Mouse (Mus musculus) urinary bladder, adult 18-20 months (tissue): Measurements from ENCODE around the gene Mesp2.
"Not testable (repeated sequence)": the region's sequence is repeated elsewhere in the genome, so short reads cannot be mapped to it uniquely, and the experiment has no call there.

ENCODE experiments used
- DNase-seq, 2 experiments: peaks; one replicate each; pipeline ENCODE4 v3.0.0; 2022; ENCODE audit warnings: low spot score in 2 of 2, mixed read lengths in 2 of 2

The Mesp2 gene

DNA sequence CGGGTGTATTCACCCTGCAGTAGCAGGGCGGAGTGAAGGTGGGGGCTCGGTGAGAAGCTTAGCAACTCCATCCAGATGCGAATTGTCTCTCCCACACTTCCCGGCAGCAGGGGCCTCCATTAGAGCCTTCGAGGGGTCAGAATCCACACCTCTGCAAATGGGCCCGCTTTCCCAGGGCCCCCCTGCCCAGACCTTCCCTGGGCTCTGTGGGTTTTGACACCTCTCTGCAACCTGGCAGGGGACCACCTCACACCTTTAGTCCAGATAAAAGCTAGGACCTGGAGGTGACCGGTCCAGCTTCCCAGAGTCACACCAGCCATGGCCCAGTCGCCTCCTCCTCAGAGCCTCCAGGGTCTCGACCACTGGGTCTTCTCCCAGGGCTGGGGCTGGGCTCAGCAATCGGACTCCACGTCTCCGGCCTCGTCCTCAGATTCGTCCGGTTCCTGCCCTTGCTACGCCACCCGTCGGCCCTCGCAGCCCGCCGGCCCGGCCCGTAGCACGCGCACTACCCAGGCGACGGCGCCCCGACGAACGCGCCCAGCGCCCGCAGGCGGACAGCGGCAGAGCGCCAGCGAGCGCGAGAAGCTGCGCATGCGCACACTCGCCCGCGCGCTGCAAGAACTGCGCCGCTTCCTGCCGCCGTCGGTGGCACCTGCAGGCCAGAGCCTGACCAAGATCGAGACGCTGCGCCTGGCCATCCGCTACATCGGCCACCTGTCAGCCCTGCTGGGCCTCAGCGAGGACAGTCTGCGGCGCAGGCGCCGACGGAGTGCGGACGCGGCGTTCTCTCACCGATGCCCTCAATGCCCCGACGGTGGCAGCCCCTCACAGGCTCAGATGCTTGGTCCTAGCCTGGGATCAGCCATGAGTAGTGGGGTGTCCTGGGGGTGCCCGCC is at the start of gene Mesp2:
TSS of gene Mesp2 (plus strand) at position 117 of the 896 bp plus-strand sequence.
- DNase-seq = peak; percentile 51 to 57

DNA sequence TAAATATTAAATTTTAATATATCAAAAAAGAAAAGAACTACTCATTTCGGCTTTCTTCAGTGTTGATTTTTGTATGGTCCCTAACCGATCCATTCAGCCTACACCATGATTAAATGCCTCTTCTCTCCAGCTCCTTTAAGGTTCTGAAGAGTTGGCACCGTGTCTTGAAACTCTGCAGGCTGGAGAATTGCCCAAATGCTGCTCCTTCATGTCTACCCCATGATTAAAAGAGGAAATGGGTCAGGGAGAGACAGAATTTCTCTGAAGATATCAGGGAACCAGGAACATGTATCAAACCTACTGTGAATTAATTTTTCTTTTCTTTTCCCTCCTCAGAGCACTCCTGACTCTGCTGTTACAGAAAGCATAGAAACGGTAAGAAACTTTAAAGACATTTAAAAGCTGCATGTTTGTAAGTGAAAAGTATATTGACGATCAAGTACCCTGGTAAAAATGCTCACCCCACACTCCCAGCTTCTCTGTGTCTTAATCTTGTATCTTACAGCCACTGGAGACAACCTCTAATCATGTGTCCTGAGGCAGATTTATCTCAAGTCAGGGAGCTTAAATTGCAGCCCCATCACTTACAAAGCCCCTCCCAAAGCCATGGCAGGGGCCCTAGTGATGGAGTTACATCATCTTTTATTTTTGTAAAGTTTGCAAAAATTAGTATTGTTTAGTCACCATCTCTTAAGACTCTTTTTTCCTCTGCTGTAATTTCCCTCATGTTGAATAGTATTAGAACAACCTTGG is 49.2 kb upstream of the Mesp2 start:
- DNase-seq = no peak

- DNase-seq = no peak
These were observed 48.4 kb upstream of the Mesp2 start for GRCm38 (mm10) chr7:79762106-79762505.

- DNase-seq = no peak
These were observed 44.5 kb upstream of the Mesp2 start for GRCm38 (mm10) chr7:79765991-79766390.

DNA sequence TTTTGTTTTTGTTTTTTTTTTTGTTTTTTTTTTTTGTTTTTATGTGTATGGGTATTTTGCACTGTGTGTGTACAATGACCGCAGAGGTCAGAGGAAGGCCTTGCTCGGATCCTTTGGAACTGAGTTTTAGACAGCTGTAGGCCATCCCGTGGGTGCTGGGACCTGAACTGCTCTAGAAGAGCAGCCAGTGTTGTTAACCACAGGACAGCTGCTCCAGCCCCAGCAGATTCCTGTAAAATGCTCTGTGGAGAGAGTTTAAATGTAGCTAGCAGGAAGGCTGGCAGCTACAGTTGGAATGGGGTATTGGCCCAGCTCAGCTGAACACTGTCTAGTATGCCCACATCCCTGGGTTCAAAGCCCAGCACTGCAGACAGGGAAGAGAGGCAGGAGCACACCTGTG is 40.9 kb upstream of the Mesp2 start:
- DNase-seq = no peak

DNA sequence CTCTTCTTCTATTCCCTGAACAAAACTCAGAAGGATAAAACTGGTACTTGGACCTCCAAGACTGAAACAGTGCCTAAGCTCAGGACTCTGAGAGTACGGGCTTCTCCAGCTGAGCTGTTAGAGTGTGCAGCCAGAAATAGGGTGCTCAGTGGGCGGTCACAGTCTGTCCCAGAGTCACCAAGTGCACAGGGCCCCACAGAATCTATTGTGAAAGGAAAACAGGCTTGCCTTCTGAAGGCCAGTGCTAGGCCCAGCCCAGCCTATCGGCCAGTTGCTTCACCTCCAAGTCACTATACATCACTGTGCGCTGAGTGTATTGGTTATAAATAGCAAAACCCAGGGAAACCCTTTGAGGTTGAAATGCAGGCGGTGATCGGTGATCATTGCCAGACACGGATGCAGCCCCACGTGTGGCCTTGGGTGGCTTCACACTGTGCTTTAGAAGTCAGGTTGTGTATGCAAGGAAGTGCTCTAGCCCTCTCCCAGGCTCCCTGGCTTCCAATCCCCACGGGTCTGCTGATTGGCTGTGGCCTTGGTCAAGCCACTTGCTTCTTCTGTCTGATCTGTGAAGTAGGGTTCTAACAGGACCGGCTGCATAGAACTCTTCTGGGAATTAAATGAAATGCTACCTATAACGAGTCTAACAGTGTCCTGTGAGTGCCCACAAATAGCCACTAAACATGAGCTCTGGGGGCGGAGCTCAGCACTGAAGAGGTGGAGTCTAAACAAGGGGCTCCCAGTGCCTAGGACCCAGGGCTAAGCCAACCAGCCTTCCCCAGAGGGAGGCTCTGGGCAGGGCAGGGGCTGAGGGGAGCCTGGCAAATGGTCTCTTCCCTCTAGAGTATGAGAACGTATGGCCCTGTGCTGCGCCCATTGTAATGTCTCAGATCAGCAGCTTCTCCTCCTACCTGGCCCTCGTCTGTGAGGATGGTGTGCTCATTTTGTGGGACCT is 38.7 kb upstream of the Mesp2 start:
- DNase-seq = no peak

- DNase-seq = peak; percentile 48 to 53
These were observed 29.6 kb upstream of the Mesp2 start for GRCm38 (mm10) chr7:79780647-79781626.

DNA sequence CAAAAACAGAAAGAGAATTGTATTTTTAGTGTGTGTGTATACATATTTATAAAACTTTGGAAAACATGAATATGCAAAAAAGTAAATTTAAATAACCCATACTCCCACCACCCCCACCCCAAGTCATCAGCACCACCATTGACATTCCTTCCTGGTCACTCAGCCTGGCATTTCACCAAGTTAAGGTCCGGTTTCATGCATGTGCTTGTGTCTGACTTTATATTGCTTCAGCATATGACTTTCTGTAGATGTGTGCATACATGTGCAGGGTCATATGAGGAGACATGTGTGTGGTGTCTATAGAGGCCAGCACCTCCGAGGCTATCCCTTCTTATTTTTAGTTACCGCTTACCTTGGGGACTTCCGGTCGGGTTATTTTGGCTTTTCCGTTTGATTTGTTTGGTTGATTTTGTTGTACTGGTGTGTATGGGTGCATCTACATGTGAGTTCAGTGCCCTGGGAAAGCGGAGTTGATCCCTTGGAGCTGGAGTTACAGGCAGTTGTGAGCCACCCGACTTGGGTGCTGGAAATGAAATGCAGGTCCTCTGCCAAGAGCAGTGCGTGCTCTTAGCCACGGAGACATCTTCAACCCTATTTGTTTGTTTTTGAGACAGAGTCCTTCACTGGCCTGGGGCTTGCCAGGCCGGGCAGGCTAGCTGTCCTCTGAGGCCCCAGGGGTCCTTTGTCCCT is 28.6 kb upstream of the Mesp2 start:
- DNase-seq = no peak

DNA sequence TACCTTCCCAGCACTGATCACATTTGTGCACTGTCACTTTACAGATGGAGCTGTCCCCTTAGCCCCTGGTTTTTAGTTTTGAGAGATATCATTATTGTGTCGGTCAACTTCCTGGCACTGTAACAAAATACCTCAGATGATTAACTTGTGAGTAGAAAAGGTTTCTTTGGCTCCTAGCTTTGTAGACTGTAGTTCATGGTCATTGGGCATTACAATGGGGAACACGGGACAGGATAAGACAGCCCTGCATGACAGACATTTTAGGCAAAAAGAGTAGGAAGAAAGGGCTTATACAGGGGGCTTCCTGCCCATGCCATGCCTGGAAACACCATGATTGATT is 28.0 kb upstream of the Mesp2 start:
- DNase-seq = no peak

DNA sequence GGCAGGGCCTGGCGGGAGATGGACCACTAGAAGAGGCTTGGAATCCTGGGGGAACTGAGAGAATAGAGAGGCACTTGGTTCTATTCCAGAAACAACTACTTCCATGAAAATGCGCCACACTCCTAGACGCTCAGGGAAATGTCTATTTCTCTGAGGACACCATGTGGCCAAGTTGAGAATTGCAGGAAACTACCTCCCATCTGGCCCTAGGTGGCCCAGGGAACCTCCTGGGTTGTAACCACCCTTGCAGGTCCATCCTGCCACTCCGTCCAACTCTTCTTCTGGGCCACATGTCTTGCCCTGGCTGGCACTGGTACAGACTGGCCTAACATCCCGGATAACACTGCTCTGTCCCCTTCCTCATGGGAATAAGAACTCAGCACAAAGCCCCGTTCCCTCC is 24.2 kb upstream of the Mesp2 start:
- DNase-seq = peak; percentile 18 to 55

- DNase-seq = not testable (repeated sequence)
These were observed 20.7 kb upstream of the Mesp2 start for GRCm38 (mm10) chr7:79789812-79790211.

DNA sequence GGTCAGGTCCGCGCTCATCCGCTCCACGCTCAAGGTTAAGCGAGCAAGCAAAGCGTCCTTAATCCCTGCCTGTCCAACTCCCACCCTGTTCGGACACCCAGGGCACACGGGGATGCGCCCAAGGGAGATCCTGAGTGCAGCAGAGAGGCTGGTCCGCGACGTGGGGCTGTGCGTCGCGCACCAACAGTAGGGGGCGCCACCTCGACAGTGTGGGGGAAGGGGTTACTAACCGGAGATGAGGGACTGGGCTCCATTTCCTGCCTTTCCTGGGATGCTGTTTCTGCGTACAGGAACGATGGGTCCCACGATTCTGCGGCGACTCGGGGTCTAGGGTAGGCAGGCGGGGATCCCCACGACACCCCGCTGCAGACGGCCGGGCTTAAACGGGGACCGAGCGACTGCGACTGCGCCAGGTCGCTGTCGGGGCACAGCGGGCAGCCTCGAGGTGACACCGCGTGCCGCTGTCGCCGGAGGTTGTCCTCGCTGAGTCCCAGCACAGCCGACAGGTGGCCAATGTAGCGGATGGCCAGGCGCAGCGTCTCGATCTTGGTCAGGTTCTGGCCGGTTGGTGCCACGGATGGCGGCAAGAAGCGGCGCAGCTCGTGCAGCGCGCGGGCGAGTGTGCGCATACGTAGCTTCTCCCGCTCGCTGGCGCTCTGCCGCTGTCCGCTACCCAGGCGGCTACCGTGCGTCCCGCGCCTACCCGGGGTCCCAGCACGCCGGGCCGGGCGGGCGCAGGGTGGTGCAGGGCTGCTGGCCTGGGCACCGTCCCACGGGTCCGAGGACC is 17.7 kb upstream of the Mesp2 start:
- peak in 1 of 2 experiments; percentile 39 for DNase-seq

- no peak for DNase-seq
These were observed 16.8 kb upstream of the Mesp2 start, which contains the start of gene Mesp1 for GRCm38 (mm10) chr7:79793688-79794087. TSS of gene Mesp1 (minus strand) at chr7:79793788.

DNA sequence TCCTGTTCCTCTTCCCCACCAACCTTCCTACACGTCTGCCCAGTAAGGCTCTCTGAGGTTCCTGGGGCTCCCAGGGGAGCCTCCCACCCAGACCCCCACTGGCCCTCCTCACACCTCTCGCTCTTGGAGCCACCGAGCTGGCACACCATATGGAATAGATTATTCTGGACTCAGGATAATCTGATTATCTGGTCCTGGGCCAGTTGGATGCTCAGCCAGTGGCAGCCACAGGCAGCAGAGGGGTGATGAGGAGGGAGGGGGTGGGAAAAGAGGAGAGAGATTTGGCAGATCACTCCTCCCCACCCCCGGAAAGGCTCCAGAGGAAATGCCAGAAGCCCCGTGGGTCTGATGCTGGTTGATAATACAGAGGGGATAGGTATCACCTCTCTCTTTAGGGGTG is 11.9 kb upstream of the Mesp2 start:
- no peak for DNase-seq

DNA sequence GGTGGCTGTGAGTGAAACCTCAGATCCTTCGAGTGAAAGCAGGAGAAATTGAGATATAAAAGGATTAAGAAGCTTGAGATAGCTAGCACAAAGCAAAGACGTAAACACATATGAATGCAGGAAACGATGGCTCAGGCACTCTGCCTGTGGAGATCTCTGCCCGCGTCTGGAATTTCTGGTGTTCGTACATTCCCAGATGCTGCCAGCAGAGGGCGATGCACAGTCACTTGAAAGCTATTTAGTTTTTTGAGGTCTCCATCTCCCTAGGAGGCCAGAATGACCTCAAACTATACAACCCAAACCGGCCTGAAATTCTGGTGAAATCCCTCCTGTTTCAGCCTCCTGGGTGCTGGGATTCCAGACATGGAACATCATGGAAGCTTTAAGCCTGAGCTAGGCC is 11.5 kb upstream of the Mesp2 start:
- DNase-seq = peak; percentile 54 to 69

GRCm38 (mm10) chr7:79799506-79799905 is 11.0 kb upstream of the Mesp2 start:
- no peak for DNase-seq

DNA sequence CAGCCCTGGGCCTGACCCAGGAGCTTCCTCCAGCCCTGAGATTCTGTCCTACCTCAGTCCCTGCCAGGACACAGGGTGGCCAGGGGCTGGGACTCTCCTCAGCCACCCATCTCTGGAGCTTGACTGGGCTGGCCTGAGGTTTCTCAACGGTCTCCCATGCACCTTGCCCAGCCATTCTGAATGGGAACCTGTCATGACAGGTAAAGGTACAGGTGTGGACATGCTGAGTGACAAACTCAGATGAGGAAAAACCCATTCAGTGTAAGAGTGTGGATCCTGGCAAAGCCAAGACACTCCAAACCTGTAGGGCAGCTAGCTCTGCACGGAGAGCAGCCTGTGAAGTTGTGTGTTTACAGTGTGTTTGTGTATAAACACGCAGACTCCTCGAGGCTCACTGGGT is 10.2 kb upstream of the Mesp2 start:
- peak in 1 of 2 experiments; percentile 47 for DNase-seq

DNA sequence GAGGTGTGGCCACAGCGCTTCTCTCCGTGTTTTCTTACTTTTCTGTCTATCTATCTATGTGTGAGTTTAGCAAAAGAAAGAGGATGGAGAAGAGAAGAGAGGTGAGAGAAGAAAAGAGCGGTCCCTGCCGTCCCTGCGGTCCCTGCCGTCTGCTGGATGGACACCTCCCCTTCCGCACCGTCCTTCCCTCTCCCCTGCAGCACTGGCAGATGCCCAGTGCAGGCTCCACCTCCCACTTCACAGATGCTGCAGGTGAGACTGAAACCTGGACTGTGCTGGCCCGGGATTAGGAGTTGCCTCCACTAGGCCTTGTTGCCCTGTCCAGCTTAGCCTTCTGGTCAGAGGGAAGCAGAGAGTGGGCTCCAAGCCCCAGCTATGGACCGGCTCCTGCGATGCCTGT is 9.1 kb upstream of the Mesp2 start:
- DNase-seq = no peak

DNA sequence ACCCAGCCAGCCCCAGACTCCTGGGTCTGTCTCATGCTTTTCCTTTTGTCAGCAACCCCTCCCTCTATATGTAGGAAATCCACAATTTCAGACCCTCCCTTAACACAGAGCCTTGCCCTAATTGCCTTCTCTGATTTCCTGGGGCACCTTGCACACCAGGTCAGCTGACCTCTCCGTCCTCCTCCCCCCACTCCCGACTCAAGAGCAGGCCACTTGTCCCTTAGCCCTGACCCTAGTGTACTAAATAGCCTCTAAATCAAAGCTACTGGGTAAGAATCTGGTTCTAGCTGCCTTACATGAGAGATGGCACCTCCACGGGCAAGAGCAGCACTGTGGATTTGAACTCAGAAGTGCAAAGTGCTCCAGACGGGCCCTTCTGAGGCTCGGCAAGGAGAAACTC is 8.5 kb upstream of the Mesp2 start:
- no peak for DNase-seq
